Mouse (Mus musculus): ENCODE measurements around the gene Fyn. TPM values are rescaled to one million over a fixed set of nuclear protein-coding genes. Genes with fewer than 3 reads are reported as not detected.

Fyn gene
- polyA plus RNA-seq, 1 experiment from 2014 or later: 18.0 TPM

DNA sequence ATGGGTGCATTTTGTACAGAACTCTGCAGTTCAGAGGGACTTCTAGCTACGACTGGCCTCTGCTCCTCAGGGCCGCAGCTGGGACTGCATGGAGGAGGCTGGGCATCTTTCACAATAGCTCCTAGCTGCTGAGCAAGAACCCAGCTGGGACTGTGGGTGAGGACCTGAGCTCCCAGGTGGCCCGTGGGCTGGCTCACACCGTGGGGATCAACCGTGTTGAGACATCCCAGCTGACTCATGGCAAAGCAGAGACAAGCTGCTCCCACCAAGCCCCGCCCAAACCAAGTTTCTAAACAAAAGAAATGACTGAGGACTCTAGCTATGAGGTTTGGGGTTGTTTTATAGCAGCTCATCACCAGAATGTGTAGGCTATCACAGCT lies 204.0 kb downstream of the Fyn start:
- no peaks in the 10 kb centered on the region for H3K36me3 ChIP-seq
- no peak overlapping the region for H3K27ac ChIP-seq (ENCODE audit: poor library complexity, severe bottlenecking)
- no peak overlapping the region for H3K4me2 ChIP-seq
- no peaks in the 10 kb centered on the region for H3K9me3 ChIP-seq (replicated peaks)
- H3K27me3 ChIP-seq (replicated peaks): no peaks in the 10 kb centered on the region
- no peak for ATAC-seq (ENCODE audit: insufficient number of reproducible peaks, low FRiP score)
- 40% methylated on average over 6 of the region's 6 CpGs for WGBS
- no peak overlapping the region for H3K4me3 ChIP-seq
- H3K9ac ChIP-seq: no peak overlapping the region
- peaks cover 28% of the 10 kb centered on the region for H3K4me1 ChIP-seq (replicated peaks)

DNA sequence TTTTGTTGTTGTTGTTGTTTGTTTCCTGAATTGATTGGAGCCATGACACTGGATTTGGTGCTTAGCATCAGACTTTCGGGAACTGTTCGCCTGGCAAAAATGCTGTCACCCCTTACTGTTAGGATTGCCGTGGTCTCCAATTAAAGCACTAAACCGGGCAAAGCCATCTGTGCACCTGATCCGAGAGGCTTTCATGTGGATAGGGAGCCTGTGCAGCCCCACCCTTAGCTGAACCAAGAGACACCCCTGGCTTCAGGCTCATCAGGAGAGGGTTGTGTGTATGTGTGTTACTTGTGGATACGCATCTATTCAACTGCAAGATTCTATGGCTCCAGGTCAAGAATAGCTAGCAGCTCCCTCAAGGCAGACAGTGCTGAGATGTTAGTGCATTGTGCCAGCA lies 207.8 kb downstream of the Fyn start:
- Histone ChIP-seq H3K36me3 (no peaks in the 10 kb centered on the region), H3K4me1 (replicated peaks) (peaks cover 12% of the 10 kb centered on the region; the same call in 1 of the 2 replicates), H3K9me3 (replicated peaks) (no peaks in the 10 kb centered on the region), H3K27ac (ENCODE audit: poor library complexity, severe bottlenecking) (no peak overlapping the region), H3K4me3 (no peak overlapping the region), H3K27me3 (replicated peaks) (no peaks in the 10 kb centered on the region), H3K4me2 (no peak overlapping the region), H3K9ac (no peak overlapping the region)
- WGBS: 80% methylated on average over 6 of the region's 6 CpGs
- ATAC-seq (ENCODE audit: insufficient number of reproducible peaks, low FRiP score): no peak

DNA sequence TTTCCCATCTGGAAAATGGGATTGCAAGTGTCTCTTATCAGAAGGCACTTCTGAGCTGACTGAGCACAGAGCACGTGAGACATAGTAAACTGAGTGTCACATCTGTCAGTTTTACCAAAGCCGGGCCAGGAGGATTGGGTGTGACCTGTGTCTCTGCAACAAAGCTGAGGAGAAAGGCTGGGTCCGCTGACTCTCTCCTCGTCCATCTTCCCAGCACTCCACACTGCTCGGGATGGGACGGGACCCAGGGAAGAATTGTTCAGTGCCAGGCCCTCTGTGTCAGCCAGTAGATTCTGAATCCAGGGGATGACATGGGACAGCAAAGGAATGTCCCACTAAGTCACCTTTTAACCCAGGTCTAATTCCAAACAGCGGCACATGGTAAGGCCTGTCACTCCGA lies 211.8 kb downstream of the Fyn start:
- no peak overlapping the region for H3K9ac ChIP-seq
- no peaks in the 10 kb centered on the region for H3K27me3 ChIP-seq (replicated peaks)
- no peak overlapping the region for H3K4me2 ChIP-seq
- H3K9me3 ChIP-seq (replicated peaks): no peaks in the 10 kb centered on the region
- no peak for ATAC-seq (ENCODE audit: insufficient number of reproducible peaks, low FRiP score)
- H3K4me3 ChIP-seq: no peak overlapping the region
- no peaks in the 10 kb centered on the region for H3K36me3 ChIP-seq
- 62% methylated on average over 8 of the region's 8 CpGs for WGBS
- H3K4me1 ChIP-seq (replicated peaks): peaks cover 12% of the 10 kb centered on the region; the same call in 1 of the 2 replicates
- H3K27ac ChIP-seq (ENCODE audit: poor library complexity, severe bottlenecking): no peak overlapping the region

DNA sequence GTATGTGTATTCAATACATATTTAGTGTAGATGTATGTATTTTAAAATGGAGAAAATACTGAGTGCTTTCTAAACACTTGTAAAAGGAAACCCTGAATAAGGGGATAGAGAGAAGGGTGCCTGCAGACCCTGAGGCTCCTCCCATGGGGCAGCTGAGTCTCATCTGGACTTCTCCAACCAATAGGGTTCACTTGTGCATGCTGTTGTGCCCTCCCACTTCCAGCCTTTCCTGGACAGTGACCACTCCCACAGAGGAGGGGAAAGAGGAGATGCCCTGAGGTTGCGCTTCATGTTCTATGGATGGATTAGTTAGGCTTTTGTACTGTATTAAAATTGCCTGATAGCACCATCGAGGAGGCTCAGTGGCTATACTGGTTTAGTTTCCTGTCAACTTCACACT lies 213.7 kb downstream of the Fyn start:
- Histone ChIP-seq H3K36me3 (no peaks in the 10 kb centered on the region), H3K27ac (ENCODE audit: poor library complexity, severe bottlenecking) (no peak overlapping the region), H3K4me2 (no peak overlapping the region), H3K4me3 (no peak overlapping the region), H3K9me3 (replicated peaks) (no peaks in the 10 kb centered on the region), H3K9ac (no peak overlapping the region), H3K27me3 (replicated peaks) (no peaks in the 10 kb centered on the region), H3K4me1 (replicated peaks) (peaks cover 17% of the 10 kb centered on the region)
- 85% methylated on average over 2 of the region's 2 CpGs for WGBS
- ATAC-seq (ENCODE audit: insufficient number of reproducible peaks, low FRiP score): no peak

DNA sequence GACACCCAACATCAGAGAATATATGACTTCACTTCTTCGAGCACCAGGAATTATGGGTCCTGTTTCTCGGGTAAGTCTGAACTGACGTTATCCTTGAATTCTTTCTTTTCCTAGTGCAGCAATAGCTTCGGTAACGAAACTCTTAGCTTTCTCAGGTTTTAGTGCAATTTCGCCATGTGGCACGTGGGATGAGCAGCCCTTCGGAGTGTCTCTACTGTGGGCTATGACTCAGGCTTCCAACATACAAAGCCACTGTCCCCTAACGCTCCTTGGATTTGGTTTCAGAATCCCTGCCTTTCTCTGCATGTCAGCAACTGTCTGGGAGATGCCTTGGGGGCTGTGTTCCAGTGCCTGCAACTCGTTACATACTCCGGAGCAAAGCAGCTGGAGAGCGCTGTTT lies 215.1 kb downstream of the Fyn start:
- Histone ChIP-seq H3K4me1 (replicated peaks) (peaks cover 22% of the 10 kb centered on the region), H3K9ac (no peak overlapping the region), H3K9me3 (replicated peaks) (no peaks in the 10 kb centered on the region), H3K4me2 (no peak overlapping the region), H3K27me3 (replicated peaks) (no peaks in the 10 kb centered on the region), H3K4me3 (no peak overlapping the region), H3K27ac (ENCODE audit: poor library complexity, severe bottlenecking) (no peak overlapping the region), H3K36me3 (no peaks in the 10 kb centered on the region)
- 87% methylated on average over 12 of the region's 12 CpGs for WGBS
- ATAC-seq (ENCODE audit: insufficient number of reproducible peaks, low FRiP score): no peak

DNA sequence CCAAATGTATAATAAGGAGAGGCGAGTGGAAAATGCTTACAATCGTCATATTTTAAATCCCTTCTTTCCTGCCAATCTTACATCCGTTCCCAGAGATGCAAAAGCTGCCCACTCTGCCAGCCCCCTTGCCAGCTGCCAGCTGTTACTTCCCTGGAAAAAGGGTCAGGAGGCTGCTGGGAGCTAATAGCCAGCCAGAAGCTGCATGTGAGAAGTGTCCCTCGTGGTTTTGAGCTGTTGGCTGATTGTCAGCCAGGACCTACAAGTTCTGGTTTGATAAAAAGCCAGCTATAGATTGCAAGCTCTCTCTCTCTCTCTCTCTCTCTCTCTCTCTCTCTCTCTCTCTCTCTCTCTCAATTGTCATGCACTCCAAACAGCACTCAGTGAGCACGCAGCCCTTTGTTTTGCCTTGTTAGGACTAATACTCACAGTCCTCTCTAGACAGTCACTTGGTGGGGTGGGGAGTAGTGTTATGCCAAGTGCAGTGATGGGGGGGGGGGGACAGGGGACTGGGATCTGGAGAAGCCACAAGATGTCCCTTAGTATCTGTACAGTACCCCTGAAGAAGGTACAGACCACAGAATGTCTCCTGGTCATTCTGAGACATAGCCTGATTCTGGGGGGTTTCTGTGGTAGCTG lies 218.8 kb downstream of the Fyn start:
- Histone ChIP-seq H3K9ac (no peak overlapping the region), H3K27me3 (replicated peaks) (no peaks in the 10 kb centered on the region), H3K4me3 (no peak overlapping the region), H3K9me3 (replicated peaks) (no peaks in the 10 kb centered on the region), H3K4me2 (no peak overlapping the region), H3K36me3 (no peaks in the 10 kb centered on the region), H3K27ac (ENCODE audit: poor library complexity, severe bottlenecking) (no peak overlapping the region), H3K4me1 (replicated peaks) (peaks cover 10% of the 10 kb centered on the region)
- ATAC-seq (ENCODE audit: insufficient number of reproducible peaks, low FRiP score): no peak
- 48% methylated on average over 5 of the region's 5 CpGs for WGBS

DNA sequence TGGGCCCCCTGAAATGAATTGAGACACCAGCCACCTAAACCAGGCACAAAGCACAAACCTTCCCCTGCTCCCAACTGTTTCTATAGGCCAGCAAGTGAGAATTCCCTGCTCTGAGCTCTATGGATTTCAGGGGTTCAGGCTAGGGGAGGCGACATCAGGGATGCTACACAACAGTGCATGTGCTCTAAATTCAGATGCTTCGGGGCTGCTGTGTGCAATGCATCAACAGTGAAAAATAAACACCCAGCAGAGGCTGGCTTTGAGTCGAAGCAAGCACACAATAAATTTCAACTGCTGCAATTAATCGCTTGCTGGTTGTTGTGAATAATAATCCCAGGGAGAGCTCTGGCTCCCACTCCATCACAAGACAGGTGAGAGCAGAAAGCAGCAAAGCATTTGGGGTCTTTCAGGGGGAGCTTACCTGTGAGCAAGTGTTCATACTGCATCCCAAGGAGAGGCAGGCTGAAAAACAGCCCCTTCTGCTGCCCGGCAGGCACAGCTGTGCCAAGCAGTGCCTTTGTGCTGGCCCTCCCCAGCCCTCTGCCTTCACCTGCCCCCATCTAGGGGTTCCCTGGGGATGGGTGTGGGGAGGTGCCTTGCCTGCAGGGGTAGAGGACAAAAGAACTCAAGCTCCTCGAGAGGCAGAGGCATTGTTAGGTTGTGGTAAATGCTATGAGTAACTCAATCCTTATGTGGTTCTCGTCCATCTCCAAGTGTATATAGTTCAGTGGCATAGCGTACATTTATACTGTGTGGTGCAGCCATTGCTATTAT lies 219.5 kb downstream of the Fyn start:
- Histone ChIP-seq H3K27ac (ENCODE audit: poor library complexity, severe bottlenecking) (no peak overlapping the region), H3K9ac (no peak overlapping the region)
- 78% methylated on average over 8 of the region's 8 CpGs for WGBS

DNA sequence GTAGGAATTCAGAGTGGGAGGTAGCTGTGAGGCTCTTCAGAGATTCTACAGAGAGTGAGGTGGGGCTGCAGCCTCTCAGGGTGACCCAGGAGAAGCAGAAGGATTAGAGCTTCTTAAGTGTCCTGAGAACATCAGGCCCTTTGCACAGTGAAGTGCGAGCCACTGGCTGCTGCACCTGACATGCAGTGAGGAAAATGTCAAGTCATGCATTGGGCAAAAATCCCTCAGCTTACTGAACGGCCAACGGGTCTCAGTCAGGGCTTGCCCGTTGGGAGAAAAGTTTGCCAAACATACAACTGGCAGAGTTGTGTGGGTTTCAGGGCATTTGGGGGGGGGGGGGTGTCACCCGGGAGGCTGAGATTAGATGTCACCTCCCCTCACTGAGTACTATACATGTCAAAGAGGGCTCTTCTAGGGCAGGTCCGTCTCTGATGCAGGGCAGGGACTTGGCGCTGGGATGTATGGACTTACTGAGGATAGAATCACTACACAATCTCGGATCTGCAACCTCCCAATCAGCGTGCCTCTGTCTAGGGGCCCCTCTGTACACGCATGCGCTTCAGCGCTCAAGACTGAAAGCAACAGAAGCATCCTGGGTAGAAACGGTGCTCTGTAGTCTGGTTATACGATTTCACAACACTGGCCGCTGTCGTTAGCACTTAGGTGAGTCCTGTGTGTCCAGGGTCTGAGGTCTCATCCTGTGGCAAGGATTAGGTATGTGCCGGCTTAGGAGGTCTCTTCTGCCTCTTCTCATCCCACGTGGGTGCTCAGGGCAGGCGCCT lies 221.3 kb downstream of the Fyn start:
- Histone ChIP-seq H3K9me3 (replicated peaks) (peaks cover 16% of the 10 kb centered on the region), H3K4me2 (no peak overlapping the region), H3K36me3 (peaks cover 12% of the 10 kb centered on the region; the same call in 1 of the 2 replicates), H3K27ac (ENCODE audit: poor library complexity, severe bottlenecking) (no peak overlapping the region), H3K4me3 (no peak overlapping the region), H3K27me3 (replicated peaks) (no peaks in the 10 kb centered on the region), H3K9ac (no peak overlapping the region), H3K4me1 (replicated peaks) (peaks cover 10% of the 10 kb centered on the region)
- ATAC-seq (ENCODE audit: insufficient number of reproducible peaks, low FRiP score): no peak
- 74% methylated on average over 19 of the region's 19 CpGs for WGBS

More for the DNA sequence above, 219.5 kb downstream of the Fyn start:
- no peak for ATAC-seq (ENCODE audit: insufficient number of reproducible peaks, low FRiP score)
- H3K36me3 ChIP-seq: 0 out of 2 replicates have a peak, but pooled peaks cover 2% of the 10 kb centered on the region
- H3K9me3 ChIP-seq (replicated peaks): peaks cover 6% of the 10 kb centered on the region
- no peaks in the 10 kb centered on the region for H3K27me3 ChIP-seq (replicated peaks)
- no peak overlapping the region for H3K4me2 ChIP-seq
- peaks cover 10% of the 10 kb centered on the region for H3K4me1 ChIP-seq (replicated peaks)
- no peak overlapping the region for H3K4me3 ChIP-seq

DNA sequence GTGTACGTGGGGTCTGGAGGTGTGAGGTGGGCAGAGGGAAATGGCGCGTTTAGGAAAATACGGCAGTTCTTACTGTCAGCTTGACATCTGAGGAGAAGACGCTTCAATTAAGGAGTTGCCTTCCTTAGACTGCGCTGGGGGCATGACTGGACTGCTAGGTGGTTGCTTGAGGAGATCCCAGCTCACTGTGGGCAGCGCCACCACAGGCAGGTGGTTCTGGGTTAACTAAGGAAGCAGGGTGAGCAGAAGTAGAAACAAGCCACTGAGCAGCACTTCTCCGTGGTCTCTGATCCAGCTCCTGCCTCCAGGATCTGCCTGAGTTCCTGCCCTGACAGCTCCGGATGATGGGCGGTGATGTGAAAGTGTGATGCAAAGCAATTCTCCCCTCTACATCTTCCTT lies 222.0 kb downstream of the Fyn start:
- no peak overlapping the region for H3K9ac ChIP-seq
- 76% methylated on average over 10 of the region's 10 CpGs for WGBS
- no peak overlapping the region for H3K27ac ChIP-seq (ENCODE audit: poor library complexity, severe bottlenecking)

DNA sequence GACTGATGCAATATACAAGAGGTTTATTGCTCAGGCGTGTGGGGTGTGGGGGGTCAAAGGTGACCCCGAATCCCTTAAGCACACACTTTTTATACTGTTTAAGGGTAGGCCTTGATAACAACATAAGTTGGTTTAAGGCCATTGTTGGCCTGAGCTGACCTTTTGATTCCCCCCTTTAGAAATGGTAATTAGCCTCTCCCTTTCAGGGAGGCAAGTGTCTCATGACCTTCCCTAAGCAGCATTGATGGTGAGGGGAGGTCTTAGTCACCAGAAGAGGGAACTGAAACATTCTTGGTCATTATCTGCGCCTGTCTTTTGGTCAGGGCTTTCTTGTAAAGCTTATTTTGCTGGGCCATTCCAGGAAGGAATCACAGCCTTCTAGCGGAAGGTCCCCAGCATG lies 223.8 kb downstream of the Fyn start:
- Histone ChIP-seq H3K4me3 (no peak overlapping the region), H3K27ac (ENCODE audit: poor library complexity, severe bottlenecking) (no peak overlapping the region), H3K27me3 (replicated peaks) (no peaks in the 10 kb centered on the region), H3K4me2 (no peak overlapping the region), H3K9me3 (replicated peaks) (peaks cover 16% of the 10 kb centered on the region), H3K36me3 (peaks cover 12% of the 10 kb centered on the region; the same call in 1 of the 2 replicates), H3K9ac (no peak overlapping the region), H3K4me1 (replicated peaks) (peaks cover 4% of the 10 kb centered on the region)
- 84% methylated on average over 4 of the region's 4 CpGs for WGBS
- ATAC-seq (ENCODE audit: insufficient number of reproducible peaks, low FRiP score): no peak

More for the DNA sequence above, 222.0 kb downstream of the Fyn start:
- Histone ChIP-seq H3K4me3 (no peak overlapping the region), H3K9me3 (replicated peaks) (peaks cover 16% of the 10 kb centered on the region), H3K36me3 (peaks cover 12% of the 10 kb centered on the region; the same call in 1 of the 2 replicates), H3K4me2 (no peak overlapping the region), H3K4me1 (replicated peaks) (peaks cover 10% of the 10 kb centered on the region), H3K27me3 (replicated peaks) (no peaks in the 10 kb centered on the region)
- no peak for ATAC-seq (ENCODE audit: insufficient number of reproducible peaks, low FRiP score)

DNA sequence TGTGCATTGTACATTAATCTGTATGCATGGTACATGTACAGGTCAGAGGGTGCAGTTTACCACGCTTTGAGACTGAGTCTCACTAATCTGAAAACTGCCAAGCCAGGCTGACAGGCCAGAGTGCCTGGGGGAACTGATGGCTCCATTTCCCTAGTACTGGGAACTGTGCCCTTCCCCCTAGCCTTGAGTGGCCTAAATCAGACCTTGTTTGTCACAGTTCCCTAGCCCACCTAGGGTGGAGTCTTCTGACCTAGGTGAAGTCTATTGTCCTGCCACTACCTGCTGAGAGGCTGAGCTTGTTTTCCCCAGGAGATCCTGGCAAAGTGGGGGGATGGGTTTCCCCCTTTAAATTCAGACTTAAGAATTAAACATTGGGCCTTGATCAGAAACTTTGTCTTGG lies 226.1 kb downstream of the Fyn start:
- 76% methylated on average over 1 of the region's 1 CpGs for WGBS
- Histone ChIP-seq H3K27ac (ENCODE audit: poor library complexity, severe bottlenecking) (no peak overlapping the region), H3K4me3 (no peak overlapping the region), H3K9me3 (replicated peaks) (peaks cover 16% of the 10 kb centered on the region), H3K4me1 (replicated peaks) (no peaks in the 10 kb centered on the region), H3K9ac (no peak overlapping the region), H3K27me3 (replicated peaks) (no peaks in the 10 kb centered on the region), H3K36me3 (peaks cover 12% of the 10 kb centered on the region; the same call in 1 of the 2 replicates), H3K4me2 (no peak overlapping the region)
- ATAC-seq (ENCODE audit: insufficient number of reproducible peaks, low FRiP score): no peak
